Mouse (Mus musculus) limb, embryonic 14.5 days (tissue): ENCODE results near the gene Gm21885. TPM values are rescaled to one million over a fixed set of nuclear protein-coding genes. Genes with fewer than 3 reads are reported as not detected.
A peak's percentile ranks its signal among the peaks of the same experiment; 100 is the strongest.

ENCODE experiments used
- ATAC-seq: fragments of 200-750 bp; cut with Nextera tagmentation; 2 replicates; pipeline ENCODE4 v1.8.0; 2017; ENCODE audit warnings: low read depth, moderate number of reproducible peaks, moderate TSS enrichment; ENCODE audit not compliant: low FRiP score
- DNase-seq: peaks from one replicate; pipeline ENCODE4 v3.0.0-alpha.2; 2015; ENCODE audit warnings: low spot score
- H3K27ac ChIP-seq: fragments of 300-500 bp; sonication (generic); replicated peaks from 2 replicates; pipeline ENCODE4 v1.5.1; 2014; ENCODE audit warnings: low read depth, mild to moderate bottlenecking, low read length, moderate library complexity, mixed read lengths
- H3K27me3 ChIP-seq: fragments of 300-500 bp; sonication (generic); 2 replicates; pipeline ENCODE4 v1.6.1; 2014; ENCODE audit warnings: low read length, mixed read lengths; ENCODE audit not compliant: control insufficient read depth, insufficient read depth
- H3K36me3 ChIP-seq: fragments of 300-500 bp; sonication (generic); 2 replicates; pipeline ENCODE4 v1.6.1; 2014; ENCODE audit warnings: mild to moderate bottlenecking, low read length, moderate library complexity, mixed read lengths; ENCODE audit not compliant: control insufficient read depth, insufficient read depth
- H3K4me1 ChIP-seq: fragments of 300-500 bp; sonication (generic); 2 replicates; pipeline ENCODE4 v1.6.1; 2014; ENCODE audit warnings: antibody characterized with exemption, low read length, mixed read lengths; ENCODE audit not compliant: control insufficient read depth, insufficient read depth
- H3K4me2 ChIP-seq: fragments of 300-500 bp; sonication (generic); replicated peaks from 2 replicates; pipeline ENCODE4 v1.6.1; 2014; ENCODE audit warnings: low read depth, mild to moderate bottlenecking, low read length, moderate library complexity; ENCODE audit not compliant: severe bottlenecking
- H3K4me3 ChIP-seq: fragments of 300-500 bp; sonication (generic); replicated peaks from 2 replicates; pipeline ENCODE4 v1.5.1; 2014; ENCODE audit warnings: low read length
- H3K9ac ChIP-seq: fragments of 300-500 bp; sonication (generic); 2 replicates; pipeline ENCODE4 v1.6.1; 2014; ENCODE audit warnings: mild to moderate bottlenecking, low read depth, low read length, moderate library complexity; ENCODE audit not compliant: severe bottlenecking
- H3K9me3 ChIP-seq: fragments of 300-500 bp; sonication (generic); 2 replicates; pipeline ENCODE4 v1.6.1; 2016; ENCODE audit warnings: low read length; ENCODE audit not compliant: control insufficient read depth
- POLR2A ChIP-seq: fragments of 200-500 bp; IDR thresholded peaks from 2 replicates; pipeline ENCODE4 v1.8.0; 2012; ENCODE audit warnings: inconsistent platforms, mild to moderate bottlenecking, moderate library complexity, borderline replicate concordance; ENCODE audit not compliant: insufficient read depth, insufficient read length; ENCODE audit errors: extremely low read depth
- WGBS: fragments of 180-500 bp; shearing (Covaris S2); extraction: QIAGEN DNeasy Blood & Tissue Kit; methylation state at CpG from one replicate; pipeline ENCODE4 v1.1.7; 2014; 5-methylcytosine and 5-hydroxymethylcytosine counted together
- polyA plus RNA-seq, 2 experiments: library from polyadenylated mRNA; depleted of rRNA in 1 of 2; stranded (reverse) in 1 of 2; unstranded in 1 of 2; fragments of >200 nt; fragmentation: Nextera tagmentation in 1 of 2; extraction: Ambion mirVana in 1 of 2; gene quantifications; 2 replicates each; pipeline versions ENCODE4 v1.2.1 to v1.2.3; 2012 to 2014

Gene Gm21885
- polyA plus RNA-seq, 2 experiments, result 0.84 TPM; not detected in 1

DNA sequence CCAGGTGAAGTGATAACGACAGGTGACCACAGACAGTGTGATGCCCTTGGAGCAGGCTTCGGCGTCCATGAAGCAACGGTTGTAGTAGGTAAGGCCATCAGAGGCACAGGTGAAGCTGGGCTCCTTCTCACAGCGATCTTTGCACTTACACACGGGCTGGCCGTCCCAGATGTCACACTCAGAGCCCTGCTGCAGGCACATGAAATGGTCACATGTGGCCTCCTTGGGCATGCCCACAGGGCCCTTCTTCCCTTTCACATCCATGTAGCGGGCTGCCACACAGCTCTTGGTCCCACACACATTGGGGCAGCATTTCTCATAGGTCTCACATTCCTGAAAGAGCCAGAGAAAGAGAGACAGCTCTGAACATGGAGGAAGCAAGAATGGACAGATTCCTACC, 42.9 kb upstream of the Gm21885 start:
- no peaks in the 10 kb centered on the region for H3K27me3 ChIP-seq
- no peaks in the 10 kb centered on the region for H3K9me3 ChIP-seq
- no peak overlapping the region for H3K27ac ChIP-seq
- no peak overlapping the region for H3K9ac ChIP-seq
- DNase-seq (no peak), ATAC-seq (no peak)
- TF ChIP-seq POLR2A, result no peak
- 0 out of 2 replicates have a peak, but pooled peaks cover 5% of the 10 kb centered on the region for H3K36me3 ChIP-seq
- no peak overlapping the region for H3K4me3 ChIP-seq
- H3K4me2 ChIP-seq, result no peak overlapping the region
- 93% methylated on average over 8 of the region's 8 CpGs for WGBS
- H3K4me1 ChIP-seq, result peaks cover 30% of the 10 kb centered on the region

DNA sequence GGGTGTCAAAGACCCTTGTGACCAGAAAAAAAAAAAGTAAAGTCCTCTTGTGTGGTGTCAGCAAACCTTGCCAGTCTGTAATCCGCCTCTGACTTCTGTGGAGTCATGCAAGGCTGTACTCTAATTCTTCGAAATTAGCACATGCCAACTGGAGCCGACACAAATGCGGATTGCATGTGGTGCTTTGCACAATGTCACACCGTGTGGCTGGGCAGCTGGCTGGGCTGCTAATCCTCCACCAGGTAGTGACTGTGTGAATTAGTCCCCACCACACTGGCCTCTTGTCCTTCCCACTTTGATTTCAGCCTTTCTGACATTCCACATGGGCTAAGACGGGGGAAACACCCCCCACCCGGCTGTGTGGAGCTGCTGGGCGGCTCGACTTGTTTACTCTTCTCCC, 42.0 kb upstream of the Gm21885 start:
- no peaks in the 10 kb centered on the region for H3K9me3 ChIP-seq
- no peak overlapping the region for H3K4me3 ChIP-seq
- no peak for DNase-seq
- 36% methylated on average over 9 of the region's 9 CpGs for WGBS
- H3K27ac ChIP-seq, result 0 out of 2 replicates have a peak overlapping the region, but pooled peaks have one; percentile 19
- H3K36me3 ChIP-seq, result 0 out of 2 replicates have a peak, but pooled peaks cover 5% of the 10 kb centered on the region
- H3K9ac ChIP-seq, result peak overlapping the region; percentile 25; the same call in 1 of the 2 replicates
- no peak for TF ChIP-seq POLR2A
- ATAC-seq, result no peak
- H3K27me3 ChIP-seq, result no peaks in the 10 kb centered on the region
- H3K4me1 ChIP-seq, result peaks cover 39% of the 10 kb centered on the region
- no peak overlapping the region for H3K4me2 ChIP-seq

DNA sequence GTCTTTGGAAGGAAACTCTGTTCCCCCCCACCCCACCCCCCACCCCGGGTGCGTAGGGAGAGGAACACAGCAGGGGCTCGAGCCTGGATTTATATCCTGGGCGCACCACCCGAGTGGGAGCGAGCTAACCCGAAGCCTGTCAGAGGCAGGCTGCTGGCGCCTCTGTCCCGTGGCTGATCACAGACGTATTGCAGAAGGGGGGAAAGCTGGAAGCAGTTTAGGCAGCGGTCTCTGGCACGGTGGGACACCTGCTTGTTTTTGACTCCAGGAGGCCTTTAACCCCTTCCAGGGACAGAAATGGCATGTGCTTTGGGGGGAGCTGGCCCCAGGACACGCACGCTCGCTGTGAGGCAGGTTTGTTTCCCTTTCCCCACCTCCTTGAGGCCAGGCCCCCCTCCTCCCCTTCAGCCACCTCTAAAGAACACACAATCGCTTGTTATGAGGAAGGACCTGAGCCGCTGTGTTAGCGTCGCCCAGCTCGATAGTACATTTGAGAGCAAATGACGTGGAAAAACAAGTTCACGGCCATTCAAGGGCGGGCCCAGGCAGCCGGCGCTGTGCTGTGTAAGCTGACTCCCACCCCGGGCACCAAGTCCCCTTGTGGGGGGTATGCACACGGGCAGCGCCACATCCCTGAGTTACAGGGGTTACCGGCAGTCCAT, 38.8 kb upstream of the Gm21885 start:
- Histone ChIP-seq H3K9ac (peak overlapping the region; percentile 45), H3K27me3 (no peaks in the 10 kb centered on the region), H3K4me2 (peak overlapping the region; percentile 58), H3K27ac (peak overlapping the region; percentile 87), H3K4me1 (peaks cover 66% of the 10 kb centered on the region), H3K9me3 (no peaks in the 10 kb centered on the region), H3K4me3 (peak overlapping the region; percentile 27), H3K36me3 (0 out of 2 replicates have a peak, but pooled peaks cover 3% of the 10 kb centered on the region)
- no peak for TF ChIP-seq POLR2A
- ATAC-seq (peak; percentile 58), DNase-seq (peak; percentile 70)
- WGBS, result 1% methylated on average over 28 of the region's 29 CpGs

DNA sequence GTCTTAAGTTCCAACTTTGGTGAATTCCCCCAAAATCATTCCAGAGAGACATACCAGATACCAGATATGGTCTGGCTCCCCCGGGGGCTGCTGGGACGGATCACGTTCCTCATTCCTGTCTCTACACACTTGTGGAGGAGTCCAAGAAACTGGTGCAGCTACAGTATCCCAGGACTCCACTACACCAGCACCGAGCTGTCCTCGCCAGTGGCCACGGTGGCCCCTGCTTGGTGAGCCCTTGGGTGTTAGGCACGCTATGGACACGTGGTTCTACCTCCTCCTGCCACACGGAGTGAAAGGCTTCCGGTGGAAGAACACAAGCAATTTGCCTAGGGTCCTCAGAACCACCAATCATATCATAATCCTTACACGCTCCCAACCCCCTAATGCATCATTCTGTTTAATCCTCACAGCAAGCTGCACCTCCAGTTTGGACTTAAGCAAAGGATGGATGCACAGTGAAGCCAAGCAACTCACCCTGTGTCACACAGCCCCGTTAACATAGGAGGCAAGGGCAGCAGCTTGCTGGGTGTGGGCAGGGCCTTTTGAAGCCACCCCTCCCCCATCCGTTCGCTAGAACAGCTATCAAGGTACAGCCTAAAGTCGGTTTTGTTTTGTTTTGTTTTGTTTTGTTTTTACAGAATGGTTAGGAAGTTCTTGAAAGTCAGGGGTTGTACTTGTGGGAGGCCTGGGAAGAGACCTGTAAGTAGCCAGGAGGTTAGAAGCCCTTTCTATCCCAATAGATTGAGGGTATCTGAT, 38.1 kb upstream of the Gm21885 start:
- Histone ChIP-seq H3K27ac (peak overlapping the region; percentile 87), H3K4me1 (peaks cover 66% of the 10 kb centered on the region), H3K36me3 (no peaks in the 10 kb centered on the region), H3K4me2 (peak overlapping the region; percentile 58), H3K4me3 (peak overlapping the region; percentile 27), H3K9me3 (no peaks in the 10 kb centered on the region), H3K27me3 (no peaks in the 10 kb centered on the region), H3K9ac (peak overlapping the region; percentile 45; the same call in 1 of the 2 replicates)
- peak; percentile 9; the same call in 1 of the 2 replicates for ATAC-seq
- no peak for DNase-seq
- no peak for TF ChIP-seq POLR2A
- 17% methylated on average over 15 of the region's 15 CpGs for WGBS

DNA sequence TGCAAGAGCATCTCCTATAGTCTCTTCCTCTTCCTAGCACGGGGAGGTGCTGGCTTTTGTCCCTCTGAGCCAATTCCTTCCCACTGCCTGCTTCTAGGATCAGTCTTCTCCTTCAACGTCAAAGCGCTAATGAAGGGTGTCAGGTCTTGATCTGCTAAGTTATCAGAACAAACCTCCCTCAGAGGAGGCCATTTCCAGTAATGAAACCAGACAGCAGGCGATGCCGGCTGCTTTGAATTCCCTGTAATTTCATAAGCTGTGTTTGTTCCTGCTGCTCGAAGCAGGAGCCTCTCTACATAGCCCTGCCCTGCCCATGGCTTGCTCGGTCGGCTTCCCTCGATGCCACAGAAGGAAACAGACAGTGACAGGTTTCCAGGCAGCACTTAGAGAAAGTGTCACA, 37.3 kb upstream of the Gm21885 start:
- Histone ChIP-seq H3K4me2 (no peak overlapping the region), H3K4me3 (no peak overlapping the region), H3K9me3 (no peaks in the 10 kb centered on the region), H3K9ac (no peak overlapping the region), H3K27ac (no peak overlapping the region; the same call in 1 of the 2 replicates), H3K36me3 (no peaks in the 10 kb centered on the region), H3K27me3 (no peaks in the 10 kb centered on the region), H3K4me1 (peaks cover 66% of the 10 kb centered on the region)
- DNase-seq (no peak), ATAC-seq (no peak)
- WGBS, result 42% methylated on average over 9 of the region's 9 CpGs
- no peak for TF ChIP-seq POLR2A
